Mouse (Mus musculus) natural killer cell, adult 2 months (primary cell): ENCODE data around the gene Ackr3.
A peak's percentile ranks its signal among the peaks of the same experiment; 100 is the strongest.

Experiments used
- DNase-seq, 2 experiments: peaks; one replicate each; pipeline ENCODE4 v3.0.0; 2022; ENCODE audit warnings: low spot score in 2 of 2

The Ackr3 gene

DNA sequence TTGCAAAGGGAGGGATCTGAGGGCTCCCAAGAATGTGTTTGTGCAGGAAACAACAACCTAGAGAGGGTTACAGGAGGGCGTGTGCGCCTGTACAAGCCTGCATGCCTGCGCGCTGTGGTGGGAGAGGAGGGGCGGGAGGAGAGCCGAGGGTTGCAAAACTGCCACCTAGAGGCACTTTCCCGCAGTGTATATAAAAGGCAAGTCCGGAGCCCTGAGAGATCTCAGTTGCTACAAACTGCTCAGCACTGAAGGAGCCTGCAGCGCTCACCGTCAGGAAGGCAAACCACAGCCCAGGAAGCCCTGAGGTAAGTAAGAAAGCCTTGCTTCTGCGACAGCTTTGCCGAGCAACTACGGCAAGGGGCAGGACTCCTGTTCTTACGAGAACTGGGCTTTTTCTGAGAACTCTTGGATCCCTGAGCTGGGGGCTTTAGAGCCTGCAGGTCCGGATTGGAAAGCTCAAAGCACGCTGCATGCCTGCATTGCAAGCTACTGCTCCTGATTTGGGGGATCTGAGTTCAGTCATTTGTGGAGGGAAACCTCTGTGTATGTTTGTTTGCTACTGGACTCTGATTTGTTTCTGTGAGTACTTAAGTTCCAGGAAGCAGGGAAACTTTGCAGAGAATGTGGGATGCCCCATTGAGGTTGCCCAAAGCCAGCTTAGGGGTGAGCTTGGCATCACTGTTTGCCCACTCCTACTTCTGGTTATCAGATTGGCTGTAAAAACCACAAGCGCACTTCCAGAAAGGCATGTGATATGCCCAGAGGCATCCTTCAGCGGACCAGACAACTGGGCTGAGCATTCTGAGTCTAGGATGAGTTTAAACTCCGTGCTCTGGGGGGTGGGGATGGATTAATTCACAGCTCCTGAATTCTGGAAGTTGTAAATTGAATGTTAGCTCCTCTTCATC, at the start of gene Ackr3:
TSS of gene Ackr3 (plus strand) at position 198 of the 908 bp plus-strand sequence.
- DNase-seq, result peak in 1 of 2 experiments; percentile 60

GRCm38 (mm10) chr1:90156589-90156988, 47.2 kb upstream of the Ackr3 start:
- no peak for DNase-seq

GRCm38 (mm10) chr1:90159927-90160326, 43.9 kb upstream of the Ackr3 start:
- no peak for DNase-seq

- DNase-seq, result no peak
These were observed 42.2 kb upstream of the Ackr3 start for GRCm38 (mm10) chr1:90161623-90162022.

DNA sequence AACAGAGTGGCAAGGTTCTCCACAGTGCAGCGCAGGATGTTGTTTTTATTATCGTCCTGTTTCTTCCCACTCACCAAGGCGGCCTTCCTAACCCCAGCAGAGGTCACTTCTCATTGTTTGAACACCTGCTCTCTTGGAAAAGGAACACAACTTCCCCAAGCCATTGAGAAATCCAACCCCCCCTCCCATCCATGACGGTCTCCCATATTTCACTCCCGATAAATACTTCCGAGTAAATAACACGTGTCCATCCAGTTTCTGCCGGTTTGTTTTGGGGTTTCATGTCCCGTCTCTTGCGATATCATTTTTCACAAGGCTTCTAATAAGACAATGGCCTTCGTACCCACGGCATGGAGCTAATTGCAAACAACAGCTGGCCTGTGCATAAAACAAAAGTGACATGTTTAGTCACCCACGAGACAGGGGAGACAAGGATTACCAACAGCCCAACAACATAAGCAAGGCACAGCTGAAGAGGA, 41.4 kb upstream of the Ackr3 start:
- no peak for DNase-seq

- DNase-seq, result no peak
These were observed 40.6 kb upstream of the Ackr3 start for GRCm38 (mm10) chr1:90163161-90163560.

DNA sequence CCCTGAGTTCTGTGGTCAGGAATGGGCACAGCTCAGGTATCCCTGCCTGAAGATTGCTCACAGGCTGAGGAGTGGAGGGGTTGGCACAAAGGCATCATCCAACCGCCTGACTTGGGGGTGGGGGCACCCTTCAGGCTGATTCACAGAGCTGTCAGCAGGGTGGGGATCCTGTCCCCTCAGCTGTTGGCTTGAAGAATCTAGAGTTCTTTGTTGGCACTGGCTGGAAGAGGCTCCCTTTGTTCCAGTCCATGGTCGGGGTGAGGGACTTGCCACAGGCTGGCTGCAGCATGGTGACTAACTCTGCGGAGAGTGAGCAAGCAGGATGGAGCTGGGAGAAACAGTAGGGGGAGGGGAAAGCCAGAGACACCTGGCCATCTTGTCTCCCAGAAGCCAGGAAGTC, 39.5 kb upstream of the Ackr3 start:
- no peak for DNase-seq

DNA sequence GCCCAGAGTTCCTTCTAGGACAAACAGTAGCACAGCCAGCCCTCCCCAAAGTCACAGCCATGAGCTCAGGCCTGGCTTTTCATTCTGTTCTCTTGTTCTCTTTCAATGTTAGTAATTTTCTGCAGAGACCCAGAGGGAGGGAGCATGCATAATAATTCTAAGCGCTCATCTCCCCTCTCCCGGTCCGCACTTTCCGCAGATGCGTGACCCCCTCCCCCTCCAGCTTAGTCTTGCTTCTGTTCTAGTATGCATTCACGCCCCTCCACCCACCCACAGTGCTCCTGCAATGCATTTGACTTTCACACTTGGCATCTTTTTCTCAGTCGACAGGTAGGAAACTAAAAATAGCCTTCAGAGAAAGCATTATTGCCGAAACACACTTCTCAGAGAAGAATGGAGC, 29.4 kb upstream of the Ackr3 start:
- DNase-seq, result no peak

- no peak for DNase-seq
These were observed 27.6 kb upstream of the Ackr3 start for GRCm38 (mm10) chr1:90176223-90176622.

DNA sequence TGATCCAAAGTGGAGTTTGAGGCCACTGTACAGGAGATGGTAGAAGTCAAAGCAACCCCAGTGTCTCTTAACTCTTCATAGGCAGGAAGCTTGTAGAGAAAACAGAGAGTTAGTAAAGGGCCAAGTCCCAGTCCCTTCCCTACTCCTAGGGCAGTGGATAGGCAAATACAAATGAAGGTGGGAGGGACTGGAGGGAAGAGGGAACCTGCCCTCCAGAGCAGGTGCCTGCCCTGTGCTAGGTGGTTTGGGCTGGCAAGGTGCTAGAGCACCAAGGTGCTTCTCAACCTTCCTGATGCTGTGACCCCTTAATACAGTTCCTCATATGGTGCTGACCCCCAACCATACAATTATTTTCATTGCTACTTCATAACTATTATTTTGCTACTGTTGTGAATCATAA, 26.2 kb upstream of the Ackr3 start:
- DNase-seq, result no peak

- no peak for DNase-seq
These were observed 25.8 kb upstream of the Ackr3 start for GRCm38 (mm10) chr1:90177978-90178377.

DNA sequence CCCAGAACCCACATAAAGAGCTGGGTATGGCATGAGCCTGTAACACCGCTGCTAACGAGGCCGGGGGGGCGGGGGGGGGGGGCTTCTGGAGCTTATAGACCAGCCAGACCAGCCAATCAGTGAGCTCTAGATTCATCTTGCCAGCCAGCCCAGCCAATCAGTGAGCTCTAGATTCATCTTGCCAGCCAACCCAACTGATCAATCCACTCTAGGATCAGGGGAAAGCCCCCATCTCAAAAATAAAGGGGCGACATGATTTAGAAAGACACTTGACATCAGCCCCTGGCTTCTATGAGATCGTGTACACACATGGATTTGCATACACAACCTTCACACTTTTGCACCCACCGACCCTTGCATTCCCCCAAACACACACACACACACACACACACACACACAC, 23.3 kb upstream of the Ackr3 start:
- DNase-seq, result peak in 1 of 2 experiments; percentile 6

DNA sequence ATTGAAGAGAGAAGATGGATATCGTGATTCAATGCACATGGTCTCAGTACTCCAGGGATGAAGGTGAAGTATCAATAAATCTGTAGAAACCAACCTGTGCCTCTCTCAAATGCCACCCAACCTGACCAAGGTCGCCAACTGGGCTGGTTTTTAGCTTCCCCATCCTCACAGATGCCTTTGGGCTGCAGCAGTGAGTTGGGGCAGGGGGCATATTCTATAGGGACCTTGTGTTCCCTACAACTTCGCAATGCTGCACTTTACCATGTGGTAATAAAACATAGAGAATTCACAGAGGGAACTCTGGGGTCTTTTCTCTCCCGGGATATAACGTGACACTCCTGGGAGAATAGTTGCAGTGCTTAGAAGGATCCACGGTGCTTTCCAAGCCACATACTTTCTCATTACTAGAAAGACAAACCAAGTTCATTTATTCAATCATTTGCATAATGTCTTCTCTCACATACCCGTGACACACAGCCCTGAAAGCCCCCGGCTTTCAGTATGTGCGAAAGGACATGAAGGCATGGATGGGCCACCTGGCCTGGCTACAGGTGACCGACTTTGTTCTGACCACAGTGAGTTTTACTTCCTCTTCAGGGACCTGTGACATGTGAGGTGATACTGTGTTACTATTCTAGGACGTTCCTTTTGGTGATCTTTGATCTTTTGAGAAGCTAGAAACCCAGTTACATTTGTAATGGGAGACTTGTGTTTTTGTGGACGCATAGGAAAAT, 22.6 kb upstream of the Ackr3 start:
- peak in 1 of 2 experiments; percentile 73 for DNase-seq

DNA sequence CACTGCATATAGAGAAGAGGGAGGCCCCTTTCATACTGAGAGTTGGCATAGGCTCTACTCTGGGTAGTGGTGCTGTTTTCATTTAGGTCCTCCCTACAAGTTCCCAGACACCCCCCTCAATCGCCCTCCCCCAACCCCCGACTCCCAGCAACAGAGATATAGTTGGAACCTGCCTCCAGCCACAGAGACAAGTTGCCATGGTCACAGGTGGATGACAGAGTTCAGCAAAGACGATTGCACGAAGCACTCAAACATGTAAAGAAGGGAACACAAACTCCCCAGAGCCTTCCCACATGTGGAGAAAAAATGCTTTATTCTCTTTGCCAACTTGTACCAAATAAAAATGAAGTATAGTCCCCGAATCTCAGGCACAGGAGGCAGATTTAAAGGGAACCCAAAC, 21.3 kb upstream of the Ackr3 start:
- no peak for DNase-seq

- no peak for DNase-seq
These were observed 20.2 kb upstream of the Ackr3 start for GRCm38 (mm10) chr1:90183602-90184001.

DNA sequence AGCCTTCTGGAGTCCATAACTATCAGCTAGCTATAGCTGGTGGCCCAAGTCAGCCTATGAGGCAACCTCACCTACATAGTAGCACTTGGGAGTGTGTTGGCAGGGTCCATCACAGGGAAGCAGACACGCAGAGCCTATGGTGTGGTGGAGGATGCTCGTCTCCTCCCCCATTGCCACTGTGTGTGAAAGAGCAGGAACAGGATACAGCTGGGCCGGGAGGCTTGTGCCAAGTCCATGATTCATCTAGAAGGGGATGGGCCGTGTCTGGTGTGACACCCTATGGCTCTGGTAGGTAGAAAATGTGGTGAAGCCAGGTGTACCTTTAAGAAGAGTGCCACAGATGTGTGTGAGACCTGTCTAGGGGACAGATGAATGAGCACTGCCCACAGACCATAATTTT, 17.6 kb upstream of the Ackr3 start:
- DNase-seq, result no peak

DNA sequence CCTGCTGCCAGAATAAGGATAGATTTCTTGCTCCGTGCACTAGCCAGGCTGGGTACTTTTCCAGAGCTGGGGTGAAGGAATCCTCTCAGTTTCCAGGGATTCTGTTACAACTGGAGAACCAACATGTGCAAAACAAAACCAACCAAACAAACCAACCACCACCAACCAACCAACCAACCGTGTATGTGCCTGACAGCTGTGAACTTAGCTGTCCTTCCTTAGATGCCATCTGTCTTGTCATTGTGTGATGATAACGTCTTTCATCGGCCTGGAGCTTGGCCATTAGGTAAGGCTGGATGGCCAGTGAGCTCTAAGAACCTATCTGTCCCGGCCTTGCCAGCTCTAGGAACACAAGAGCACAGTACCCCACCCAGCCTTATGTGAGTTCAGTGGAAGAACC, 16.9 kb upstream of the Ackr3 start:
- DNase-seq, result no peak

- no peak for DNase-seq
These were observed 14.7 kb upstream of the Ackr3 start for GRCm38 (mm10) chr1:90189046-90189445.

GRCm38 (mm10) chr1:90201246-90201645, 2.5 kb upstream of the Ackr3 start:
- DNase-seq, result no peak

- no peak for DNase-seq
These were observed 2.1 kb upstream of the Ackr3 start for GRCm38 (mm10) chr1:90201655-90202054.

DNA sequence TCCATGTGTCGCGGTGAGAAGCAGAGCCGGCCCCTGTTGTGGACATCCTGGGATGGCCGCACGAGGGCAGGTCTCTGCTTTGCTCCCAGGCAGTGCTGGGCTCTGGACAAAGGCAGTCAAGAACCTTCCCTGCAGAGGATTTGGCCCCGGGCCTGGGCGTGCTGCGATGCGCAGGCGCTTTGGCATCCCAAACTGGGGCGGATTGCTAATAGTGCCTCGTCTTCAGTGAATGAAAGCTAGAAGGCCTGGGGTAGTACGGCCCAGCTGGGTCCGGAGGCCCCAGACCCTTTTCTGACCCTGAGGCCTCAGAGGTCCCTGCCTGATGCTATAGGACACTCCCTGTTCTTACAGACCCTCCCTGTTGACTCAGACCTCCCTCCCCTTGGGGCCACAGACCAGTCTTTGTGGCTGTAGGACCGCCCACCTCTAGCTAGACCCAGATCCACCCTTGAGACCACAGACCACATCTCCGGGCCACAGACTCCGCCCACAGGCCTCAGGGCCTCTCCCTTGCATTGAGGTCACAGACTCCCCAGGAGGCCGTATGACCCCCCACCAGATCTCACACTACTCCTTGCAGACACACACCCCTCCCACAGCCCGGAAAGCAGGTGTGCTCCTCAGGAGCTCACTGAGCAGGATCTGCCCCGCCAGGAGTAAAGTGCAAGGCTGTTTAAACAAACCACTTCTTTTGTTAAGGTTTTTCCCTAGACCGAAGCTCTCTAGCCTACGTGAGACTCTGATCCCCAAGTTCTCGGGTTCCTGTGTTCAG, 1.4 kb upstream of the Ackr3 start:
- DNase-seq, result no peak

- no peak for DNase-seq
These were observed 439 bp upstream of the Ackr3 start for GRCm38 (mm10) chr1:90203341-90203740.
